Mouse (Mus musculus) 3T3-L1 (cell line): ENCODE measurements around the gene Sept9.
A peak's percentile ranks its signal among the peaks of the same experiment; 100 is the strongest.

Source experiments
- DNase-seq: peaks from one replicate; pipeline ENCODE4 v3.0.0-alpha.2; 2015; ENCODE audit warnings: low read depth, low spot score

The Sept9 gene

GRCm38 (mm10) chr11:117245041-117245725, 45.7 kb downstream of the Sept9 start:
- DNase-seq, result no peak

GRCm38 (mm10) chr11:117245846-117246245, 46.4 kb downstream of the Sept9 start:
- no peak for DNase-seq

GRCm38 (mm10) chr11:117246286-117246685, 46.8 kb downstream of the Sept9 start:
- DNase-seq, result no peak

GRCm38 (mm10) chr11:117246981-117247431, 47.5 kb downstream of the Sept9 start:
- DNase-seq, result no peak

DNA sequence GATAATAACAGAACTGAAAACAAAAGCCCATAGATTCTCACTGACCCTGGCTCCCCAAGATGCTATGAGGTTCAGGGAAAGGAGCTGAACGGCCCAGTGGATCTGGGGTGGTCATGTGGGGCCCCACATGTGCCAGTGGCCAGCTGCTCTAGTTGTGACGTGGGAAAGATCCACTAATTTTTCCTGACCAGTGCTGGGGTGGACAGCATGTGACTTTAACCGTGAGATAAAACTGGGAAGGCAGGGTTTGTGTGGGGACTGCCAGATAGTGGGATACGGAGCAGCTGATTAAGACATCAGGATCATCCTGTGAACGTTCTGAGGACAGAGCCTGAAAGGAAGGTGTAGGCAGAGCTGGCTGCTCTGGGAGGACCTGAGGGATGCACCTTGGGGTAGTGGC, 48.1 kb downstream of the Sept9 start:
- no peak for DNase-seq

GRCm38 (mm10) chr11:117248734-117249248, 49.3 kb downstream of the Sept9 start:
- DNase-seq, result no peak

- no peak for DNase-seq
These were observed 50.0 kb downstream of the Sept9 start for GRCm38 (mm10) chr11:117249282-117249984.

DNA sequence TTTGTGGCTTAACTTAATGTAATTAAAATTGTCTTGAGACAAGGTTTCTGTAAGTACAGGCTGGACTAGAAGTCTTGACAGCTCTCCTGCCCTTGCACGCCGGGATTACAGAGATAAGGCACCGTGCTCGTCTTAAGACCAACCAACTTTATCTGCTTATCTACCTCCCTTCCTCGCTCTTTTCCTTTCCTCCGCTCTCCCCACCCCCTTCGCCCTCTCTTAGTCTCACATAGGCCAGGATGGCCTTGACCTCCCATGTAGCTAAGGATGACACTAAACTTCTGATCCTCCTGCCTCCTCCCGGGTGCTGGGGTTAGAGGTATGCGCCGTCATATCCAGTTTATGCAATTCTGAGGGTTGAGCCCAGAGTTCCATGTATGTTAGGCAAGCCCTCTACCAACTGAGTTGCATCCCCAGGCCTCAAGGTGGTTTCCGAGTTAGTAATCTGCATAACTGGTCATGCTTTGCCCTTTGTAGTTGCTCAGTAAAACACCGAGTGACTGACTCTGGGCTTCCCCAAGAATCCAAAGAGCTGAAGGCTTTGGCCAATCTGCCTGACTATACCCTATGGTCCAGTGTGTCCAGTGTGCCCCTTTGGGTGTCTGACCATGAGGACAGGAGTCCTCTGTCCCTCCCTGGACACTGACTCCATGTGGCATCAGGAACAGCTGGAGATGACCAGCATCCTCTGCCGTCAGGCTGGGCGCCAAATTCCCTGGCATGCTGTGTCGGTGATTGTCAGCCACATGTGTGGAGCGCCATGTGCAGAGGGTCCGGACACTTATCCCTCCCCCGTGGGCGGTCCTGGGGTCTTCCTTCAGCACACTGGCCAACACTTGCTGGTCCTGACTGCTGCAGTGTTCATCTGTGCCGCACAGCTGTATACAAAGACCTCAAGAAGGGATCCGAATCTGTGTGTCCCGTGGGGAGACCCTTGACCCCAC, 50.8 kb downstream of the Sept9 start:
- DNase-seq, result no peak

GRCm38 (mm10) chr11:117251755-117252154, 52.3 kb downstream of the Sept9 start:
- no peak for DNase-seq

DNA sequence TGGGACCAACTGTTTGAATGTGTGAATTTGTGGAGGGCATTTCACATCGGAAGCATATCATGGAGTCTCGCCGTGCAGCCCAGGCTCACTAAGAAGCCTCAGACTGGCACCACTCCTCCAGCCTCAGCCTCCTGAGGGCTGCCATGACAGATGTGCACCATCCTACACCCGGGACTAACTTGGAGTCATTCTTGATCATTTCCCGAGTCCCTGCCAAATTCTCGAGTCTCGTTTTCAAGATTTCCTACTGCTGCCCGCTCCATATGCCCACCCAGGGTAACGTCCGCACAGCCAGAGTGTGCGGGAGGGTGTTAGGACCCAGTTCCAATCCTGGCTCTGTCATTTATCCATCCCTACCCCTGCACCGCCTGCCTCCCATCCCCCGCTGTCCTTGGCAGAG, 53.4 kb downstream of the Sept9 start:
- no peak for DNase-seq

GRCm38 (mm10) chr11:117254161-117255107, 55.0 kb downstream of the Sept9 start:
- no peak for DNase-seq

GRCm38 (mm10) chr11:117255108-117255489, 55.6 kb downstream of the Sept9 start:
- no peak for DNase-seq

DNA sequence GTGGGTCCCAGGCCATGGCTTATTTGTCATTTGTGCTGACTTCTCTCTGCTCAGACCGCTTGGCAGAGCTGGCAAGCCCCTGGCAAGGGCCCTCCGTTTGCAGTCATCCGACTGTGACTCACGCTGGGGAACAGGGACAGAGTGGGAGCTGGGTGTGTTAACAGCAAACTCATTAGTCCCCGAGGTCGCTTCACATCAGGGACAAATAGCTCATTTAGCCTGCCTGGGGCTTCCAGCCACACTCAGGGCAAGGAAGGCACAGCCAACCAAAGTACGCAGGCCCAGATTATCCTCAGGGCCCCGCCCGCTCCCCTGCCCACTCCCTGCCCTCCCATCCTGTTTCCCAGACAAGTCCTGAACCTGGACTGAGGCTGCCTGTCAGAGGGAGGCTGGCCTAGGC, 56.6 kb downstream of the Sept9 start:
- DNase-seq, result peak; percentile 78

- DNase-seq, result no peak
These were observed 57.4 kb downstream of the Sept9 start for GRCm38 (mm10) chr11:117256840-117257239.

GRCm38 (mm10) chr11:117257266-117257665, 57.8 kb downstream of the Sept9 start:
- no peak for DNase-seq

DNA sequence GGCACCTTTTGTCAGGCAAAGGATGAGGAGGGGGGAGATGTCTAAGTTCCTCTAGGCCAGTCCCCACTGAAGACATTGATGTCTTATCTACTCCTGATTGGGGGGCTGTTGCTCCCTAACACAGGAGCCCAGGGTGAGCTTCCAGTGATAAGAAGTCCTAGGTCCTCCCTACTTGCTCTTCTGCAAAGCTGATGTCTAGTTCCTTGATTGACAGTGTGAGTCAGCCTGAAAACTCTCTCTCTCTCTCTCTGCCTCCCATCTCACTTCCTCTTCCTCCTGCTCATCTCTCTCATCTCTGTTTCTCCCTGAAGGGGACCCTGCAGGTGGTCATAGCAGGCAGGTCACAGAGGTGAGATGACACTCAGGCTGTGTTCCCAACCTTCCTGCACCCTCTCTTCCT, 58.4 kb downstream of the Sept9 start:
- no peak for DNase-seq

DNA sequence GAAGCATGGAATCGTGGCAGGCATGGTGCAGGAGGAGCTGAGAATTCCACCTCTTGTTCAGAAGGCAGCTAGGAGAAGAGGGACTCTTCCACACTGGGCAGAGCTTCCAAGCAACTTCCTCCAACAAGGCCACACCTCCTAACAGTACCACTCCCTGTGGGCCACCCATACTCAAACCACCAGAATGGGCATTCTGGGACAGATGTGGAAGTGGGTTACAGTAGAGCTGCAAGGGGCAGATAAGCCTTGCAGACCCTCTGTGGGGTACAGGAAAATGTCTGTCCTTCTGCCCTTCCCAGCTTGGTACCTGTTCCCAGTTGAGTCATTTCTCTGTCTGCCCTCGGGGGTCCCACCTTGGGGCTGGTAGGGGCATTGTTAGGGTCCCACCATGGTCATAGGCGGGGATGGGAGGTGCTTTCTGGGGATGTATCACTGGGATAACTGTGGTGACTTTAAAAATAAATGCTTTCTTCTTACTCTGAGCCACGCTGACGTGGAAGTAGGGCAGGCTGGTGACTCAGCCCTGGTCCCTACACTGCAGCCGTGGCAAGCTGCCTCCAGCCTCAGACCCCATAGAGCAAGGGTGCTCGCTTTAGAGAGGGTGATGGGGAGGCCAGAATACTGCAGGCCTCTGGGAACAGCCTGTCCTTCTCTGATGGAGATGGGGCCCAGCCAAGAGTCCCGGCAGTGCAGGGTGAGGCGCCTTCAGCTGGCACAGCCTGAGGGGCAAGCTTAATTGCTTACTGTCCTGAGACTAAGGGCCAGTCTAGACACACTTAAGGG, 59.9 kb downstream of the Sept9 start:
- peak; percentile 86 for DNase-seq

DNA sequence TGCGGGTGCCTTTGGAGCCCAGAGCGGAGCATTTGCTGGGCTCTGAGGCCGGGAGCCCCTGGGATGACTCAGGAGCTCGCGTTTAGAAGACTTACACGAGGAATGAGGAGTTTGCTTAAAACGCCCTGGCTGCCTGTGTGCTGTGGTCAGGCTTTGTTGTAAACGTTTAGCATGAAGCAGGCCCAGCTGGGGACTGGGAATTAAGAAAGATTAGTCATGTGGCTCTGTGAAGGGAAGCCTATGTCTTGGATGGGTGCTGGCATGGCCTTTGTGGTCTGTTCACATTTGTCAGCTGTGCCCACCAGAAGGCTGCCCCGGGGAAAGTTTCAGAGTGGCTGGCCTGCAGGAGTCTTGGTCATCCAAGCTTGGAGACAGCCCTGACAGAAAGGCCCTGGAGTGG, 61.2 kb downstream of the Sept9 start:
- DNase-seq, result peak; percentile 97

- peak; percentile 79 for DNase-seq
These were observed 63.8 kb downstream of the Sept9 start for GRCm38 (mm10) chr11:117263096-117263808.
